Mouse (Mus musculus) urinary bladder, postnatal 25 days (tissue): ENCODE data around the gene Clec2d.
"Not testable (repeated sequence)": the region's sequence is repeated elsewhere in the genome, so short reads cannot be mapped to it uniquely, and the experiment has no call there.

Experiments
- DNase-seq: peaks from one replicate; pipeline ENCODE4 v3.0.0; 2022; ENCODE audit warnings: low spot score

Gene Clec2d

GRCm38 (mm10) chr6:129187200-129187651 lies 6.8 kb downstream of the Clec2d start:
- no peak for DNase-seq

- not testable (repeated sequence) for DNase-seq
Observed at GRCm38 (mm10) chr6:129187816-129188215, 7.4 kb downstream of the Clec2d start.

GRCm38 (mm10) chr6:129193431-129193830 lies 13.0 kb downstream of the Clec2d start:
- DNase-seq: no peak

- not testable (repeated sequence) for DNase-seq
Observed at GRCm38 (mm10) chr6:129200066-129200465, 19.7 kb downstream of the Clec2d start.

- DNase-seq: no peak
Observed at GRCm38 (mm10) chr6:129202306-129202705, 21.9 kb downstream of the Clec2d start.

GRCm38 (mm10) chr6:129204342-129204741 lies 23.9 kb downstream of the Clec2d start:
- DNase-seq: no peak

- DNase-seq: no peak
Observed at GRCm38 (mm10) chr6:129204838-129205237, 24.4 kb downstream of the Clec2d start.

- DNase-seq: no peak
Observed at GRCm38 (mm10) chr6:129208891-129209519, 28.6 kb downstream of the Clec2d start.

- no peak for DNase-seq
Observed at GRCm38 (mm10) chr6:129209785-129210446, 29.5 kb downstream of the Clec2d start.

GRCm38 (mm10) chr6:129210447-129210790 lies 30.0 kb downstream of the Clec2d start:
- DNase-seq: no peak

- no peak for DNase-seq
Observed at GRCm38 (mm10) chr6:129212421-129213195, 32.2 kb downstream of the Clec2d start.

- no peak for DNase-seq
Observed at GRCm38 (mm10) chr6:129213497-129213896, 33.1 kb downstream of the Clec2d start.

- no peak for DNase-seq
Observed at GRCm38 (mm10) chr6:129214263-129214662, 33.8 kb downstream of the Clec2d start.

GRCm38 (mm10) chr6:129215053-129215452 lies 34.6 kb downstream of the Clec2d start:
- DNase-seq: no peak

GRCm38 (mm10) chr6:129215886-129216637 lies 35.6 kb downstream of the Clec2d start:
- no peak for DNase-seq

- DNase-seq: no peak
Observed at GRCm38 (mm10) chr6:129216721-129217230, 36.4 kb downstream of the Clec2d start.

GRCm38 (mm10) chr6:129218191-129218696 lies 37.8 kb downstream of the Clec2d start:
- DNase-seq: no peak

GRCm38 (mm10) chr6:129219897-129220517 lies 39.6 kb downstream of the Clec2d start:
- DNase-seq: no peak

GRCm38 (mm10) chr6:129221053-129221452 lies 40.6 kb downstream of the Clec2d start:
- DNase-seq: no peak

GRCm38 (mm10) chr6:129222188-129222800 lies 41.9 kb downstream of the Clec2d start:
- DNase-seq: no peak

- DNase-seq: no peak
Observed at GRCm38 (mm10) chr6:129223611-129224010, 43.2 kb downstream of the Clec2d start.
